Mouse (Mus musculus) adrenal gland, postnatal 10 days (tissue): ENCODE results near the gene Timm23. TPM values are rescaled to one million over a fixed set of nuclear protein-coding genes. Genes with fewer than 3 reads are reported as not detected.

ENCODE experiments used
- DNase-seq: peaks from one replicate; pipeline ENCODE4 v3.0.0; 2021; ENCODE audit warnings: mixed read lengths
- total RNA-seq, 2 experiments: library from RNA; stranded (reverse); gene quantifications; 2 replicates each; pipeline ENCODE4 v1.2.3; 2021

The Timm23 gene
- total RNA-seq, 2 experiments from 2014 or later = 159 to 175 TPM

- DNase-seq = no peak
Observed at GRCm38 (mm10) chr14:32134293-32134692, 67.4 kb downstream of the Timm23 start.

GRCm38 (mm10) chr14:32131836-32132235 lies 69.9 kb downstream of the Timm23 start:
- DNase-seq = no peak

Other genes with a start within 250 kb of the Timm23 start
- gene Galnt15, start 172.9 kb downstream of the Timm23 start, total RNA-seq = 10 to 100 TPM; 10.2 to 10.6 TPM
- gene Oxnad1, start 116.5 kb downstream of the Timm23 start, total RNA-seq = 10 to 100 TPM; 49.9 to 59.8 TPM
- 10 to 100 TPM; 63.0 to 64.2 TPM for gene Dph3, start 116.2 kb downstream of the Timm23 start, total RNA-seq
- not detected for gene Msmb, start 59.9 kb downstream of the Timm23 start, total RNA-seq
- 100 to 1,000 TPM; 154 to 170 TPM for gene Ncoa4, start 42.0 kb downstream of the Timm23 start, total RNA-seq
- 10 to 100 TPM; 50.2 to 54.2 TPM for gene Parg, start 51 bp upstream of the Timm23 start, total RNA-seq
- 1 to 10 TPM; 6.2 to 8.1 TPM for gene Ogdhl, start 120.1 kb upstream of the Timm23 start, total RNA-seq
- gene 1700024G13Rik, start 186.5 kb upstream of the Timm23 start, total RNA-seq = not detected